In the genomic region with DNA sequence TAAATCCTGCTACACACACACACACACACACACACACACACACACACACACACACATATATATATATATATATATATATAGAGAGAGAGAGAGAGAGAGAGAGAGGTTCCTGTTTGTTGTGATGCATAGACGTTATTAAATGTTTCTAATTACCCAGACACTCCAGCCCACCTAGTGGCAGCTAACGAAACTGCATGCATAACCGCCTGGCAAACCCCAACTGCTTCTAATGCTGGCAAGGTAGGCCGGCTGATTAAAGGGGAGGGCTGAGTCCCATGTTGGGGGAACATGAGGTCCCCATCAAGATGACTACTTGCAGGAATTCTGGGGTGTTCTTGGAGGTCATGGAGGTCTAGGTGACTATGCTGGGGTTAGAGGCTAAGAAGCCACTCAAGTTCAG, we compare ENCODE assay signal across 8 mouse cellular contexts.
DNase-seq lines count a peak whose midpoint lies in the region; ATAC-seq and TF ChIP-seq lines count a peak whose summit lies in the region.

No protein-coding gene starts in this region.

- H3K79me2 ChIP-seq in liver, adult 2 months (ENCODE audit: control insufficient read depth, insufficient read depth, low read length): no peaks in the 10 kb centered on the region

- WGBS in liver, adult 2 months: 13% methylated on average over 4 of the region's 4 CpGs
- 15% methylated on average over 4 of the region's 4 CpGs for WGBS in liver, embryonic 11.5 days
- 6% methylated on average over 4 of the region's 4 CpGs for WGBS in lung, postnatal 0 days

- H3K36me3 ChIP-seq in liver, adult 2 months (ENCODE audit: control insufficient read depth, insufficient read depth, low read length): no peaks in the 10 kb centered on the region
- H3K36me3 ChIP-seq in liver, embryonic 11.5 days (ENCODE audit: control insufficient read depth, insufficient read depth, low read length): no peaks in the 10 kb centered on the region
- H3K36me3 ChIP-seq in lung, postnatal 0 days (ENCODE audit: insufficient read depth, low read length): no peaks in the 10 kb centered on the region

- peak; percentile 74 for TF ChIP-seq CTCF in liver, adult 2 months (IDR thresholded peaks at IDR 0.05; ENCODE audit: low read depth, low read length)
- TF ChIP-seq CTCF in lung, postnatal 0 days (IDR thresholded peaks at IDR 0.05): peak; percentile 67

- H3K4me1 ChIP-seq in liver, adult 2 months (ENCODE audit: control insufficient read depth, insufficient read depth, low read length): no peaks in the 10 kb centered on the region
- no peaks in the 10 kb centered on the region for H3K4me1 ChIP-seq in liver, embryonic 11.5 days (replicated peaks; ENCODE audit: control insufficient read depth, insufficient read depth, low read length)
- no peaks in the 10 kb centered on the region for H3K4me1 ChIP-seq in lung, postnatal 0 days (ENCODE audit: insufficient read depth, low read depth, low read length)

- no peak for TF ChIP-seq POLR2A in liver, adult 2 months (IDR thresholded peaks at IDR 0.05; ENCODE audit: extremely low read depth, insufficient read depth, low read length)

- DNase-seq in CD4-positive, CD25-positive, alpha-beta regulatory T cell, adult 2 months (ENCODE audit: low read depth, low spot score): peak; percentile 40
- peak; percentile 21 for DNase-seq in liver, adult 2 months (ENCODE audit: extremely low read depth, low read depth, low spot score)
- DNase-seq in liver, embryonic 11.5 days (ENCODE audit: low spot score): no peak
- peak; percentile 86 to 88 for DNase-seq in cerebellum, postnatal 10 days
- DNase-seq in kidney, postnatal 10 days: peak; percentile 73
- peak; percentile 6 for DNase-seq in lung, postnatal 0 days (ENCODE audit: low spot score)
- peak; percentile 20 to 70 for DNase-seq in spleen, postnatal 4 days (ENCODE audit: low spot score in 2 of 2)

- no peaks in the 10 kb centered on the region for H3K27me3 ChIP-seq in liver, adult 2 months (ENCODE audit: control insufficient read depth, insufficient read depth, low read length)
- no peaks in the 10 kb centered on the region for H3K27me3 ChIP-seq in liver, embryonic 11.5 days (replicated peaks; ENCODE audit: control insufficient read depth, insufficient read depth, low read length)
- no peaks in the 10 kb centered on the region for H3K27me3 ChIP-seq in lung, postnatal 0 days (replicated peaks; ENCODE audit: insufficient read depth, low read length)

- no peak for ATAC-seq in CD4-positive, CD25-positive, alpha-beta regulatory T cell, adult 4 months
- no peak for ATAC-seq in liver, embryonic 11.5 days (replicated peaks; ENCODE audit: low FRiP score)
- ATAC-seq in lung, postnatal 0 days: no peak

- H3K9ac ChIP-seq in liver, adult 2 months (ENCODE audit: low read depth, low read length): no peak overlapping the region
- no peak overlapping the region for H3K9ac ChIP-seq in liver, embryonic 11.5 days (ENCODE audit: low read depth, low read length)
- no peak overlapping the region for H3K9ac ChIP-seq in lung, postnatal 0 days (replicated peaks; ENCODE audit: low read depth)

- H3K9me3 ChIP-seq in liver, embryonic 11.5 days (ENCODE audit: control insufficient read depth, low read length): no peaks in the 10 kb centered on the region
- no peaks in the 10 kb centered on the region for H3K9me3 ChIP-seq in lung, postnatal 0 days (ENCODE audit: low read length)

- no peak for TF ChIP-seq EP300 in lung, postnatal 0 days (IDR thresholded peaks at IDR 0.05)

- no peak overlapping the region for H3K4me2 ChIP-seq in liver, embryonic 11.5 days
- no peak overlapping the region for H3K4me2 ChIP-seq in lung, postnatal 0 days (replicated peaks; ENCODE audit: low read depth, low read length)

- H3K27ac ChIP-seq in liver, adult 2 months (replicated peaks; ENCODE audit: insufficient read depth, low read depth, low read length): no peak overlapping the region
- no peak overlapping the region for H3K27ac ChIP-seq in liver, embryonic 11.5 days (ENCODE audit: low read depth, low read length)
- H3K27ac ChIP-seq in lung, postnatal 0 days (ENCODE audit: low read length): no peak overlapping the region

- no peak overlapping the region for H3K4me3 ChIP-seq in liver, adult 2 months (ENCODE audit: insufficient read depth, low read depth, low read length)
- H3K4me3 ChIP-seq in liver, embryonic 11.5 days (ENCODE audit: low read depth, low read length): no peak overlapping the region
- H3K4me3 ChIP-seq in lung, postnatal 0 days (ENCODE audit: low read depth, low read length): no peak overlapping the region
